Mouse (Mus musculus) lung, embryonic 15.5 days (tissue): ENCODE results near the gene Sh3bp5l. TPM values are rescaled to one million over a fixed set of nuclear protein-coding genes. Genes with fewer than 3 reads are reported as not detected.

Experiments used
- polyA plus RNA-seq: library from polyadenylated mRNA; unstranded; fragments of >200 nt; fragmentation: Nextera tagmentation; extraction: Ambion mirVana; gene quantifications from 2 replicates; pipeline ENCODE4 v1.2.1, GENCODE M21; 2015

Gene Sh3bp5l
- polyA plus RNA-seq, 1 experiment from 2014 or later = 38.3 TPM

Other genes starting within 250 kb of the Sh3bp5l start
- gene Gm12248, start 237.6 kb upstream of the Sh3bp5l start, polyA plus RNA-seq = not detected in 2 replicates
- 89.8 and 96.1 TPM in 2 replicates for gene Cnot8, start 226.6 kb upstream of the Sh3bp5l start, polyA plus RNA-seq
- 20.2 and 20.9 TPM in 2 replicates for gene Gemin5, start 162.2 kb upstream of the Sh3bp5l start, polyA plus RNA-seq
- 109 and 117 TPM in 2 replicates for gene Mrpl22, start 159.1 kb upstream of the Sh3bp5l start, polyA plus RNA-seq
- 4.9 and 5.2 TPM in 2 replicates for gene Igtp, start 131.2 kb upstream of the Sh3bp5l start, polyA plus RNA-seq
- gene Irgm2, start 131.1 kb upstream of the Sh3bp5l start, polyA plus RNA-seq = 2.3 and 2.4 TPM in 2 replicates
- gene 4930438A08Rik, start 55.9 kb upstream of the Sh3bp5l start, polyA plus RNA-seq = 0.06 TPM in 1 of 2 replicates, not detected in the other
- 23.4 and 25.6 TPM in 2 replicates for gene Zfp692, start 23.7 kb upstream of the Sh3bp5l start, polyA plus RNA-seq
- gene Zfp672, start 385 bp upstream of the Sh3bp5l start, polyA plus RNA-seq = 29.8 and 32.3 TPM in 2 replicates
- 0.40 TPM in 1 of 2 replicates, not detected in the other for gene Lypd8, start 48.3 kb downstream of the Sh3bp5l start, polyA plus RNA-seq
- gene 1810065E05Rik, start 90.4 kb downstream of the Sh3bp5l start, polyA plus RNA-seq = not detected in 2 replicates
- not detected in 2 replicates for gene Gm12253, start 101.8 kb downstream of the Sh3bp5l start, polyA plus RNA-seq
- gene Lypd9, start 122.2 kb downstream of the Sh3bp5l start, polyA plus RNA-seq = not detected in 2 replicates
- gene Olfr30, start 131.5 kb downstream of the Sh3bp5l start, polyA plus RNA-seq = not detected in 2 replicates
- gene Olfr332, start 161.8 kb downstream of the Sh3bp5l start, polyA plus RNA-seq = not detected in 2 replicates
- not detected in 2 replicates for gene Olfr331, start 171.8 kb downstream of the Sh3bp5l start, polyA plus RNA-seq
- not detected in 2 replicates for gene Olfr330, start 204.1 kb downstream of the Sh3bp5l start, polyA plus RNA-seq
- not detected in 2 replicates for gene Olfr329-ps, start 215.7 kb downstream of the Sh3bp5l start, polyA plus RNA-seq
- not detected in 2 replicates for gene Olfr328, start 224.9 kb downstream of the Sh3bp5l start, polyA plus RNA-seq
- not detected in 2 replicates for gene Olfr224, start 239.8 kb downstream of the Sh3bp5l start, polyA plus RNA-seq
- gene Olfr325, start 247.0 kb downstream of the Sh3bp5l start, polyA plus RNA-seq = not detected in 2 replicates